Mouse (Mus musculus) stomach, postnatal 0 days (tissue): Measurements from ENCODE around the gene Dcun1d3. TPM values are rescaled to one million over a fixed set of nuclear protein-coding genes. Genes with fewer than 3 reads are reported as not detected.

Experiments used
- ATAC-seq: fragments of 200-750 bp; cut with Nextera tagmentation; 2 replicates; pipeline ENCODE4 v1.8.0; 2017; ENCODE audit not compliant: low FRiP score, low TSS enrichment
- DNase-seq: peaks from one replicate; pipeline ENCODE4 v3.0.0-alpha.2; 2016; ENCODE audit warnings: low spot score
- H3K27ac ChIP-seq: fragments of 300-500 bp; sonication (generic); replicated peaks from 2 replicates; pipeline ENCODE4 v1.5.1; 2014; ENCODE audit warnings: mild to moderate bottlenecking, control low read depth
- H3K27me3 ChIP-seq: fragments of 300-500 bp; sonication (generic); 2 replicates; pipeline ENCODE4 v1.6.1; 2014; ENCODE audit warnings: low read length; ENCODE audit not compliant: control insufficient read depth, insufficient read depth
- H3K36me3 ChIP-seq: fragments of 300-500 bp; sonication (generic); 2 replicates; pipeline ENCODE4 v1.6.1; 2014; ENCODE audit warnings: low read length, mixed read lengths; ENCODE audit not compliant: control insufficient read depth, insufficient read depth
- H3K4me1 ChIP-seq: fragments of 300-500 bp; sonication (generic); replicated peaks from 2 replicates; pipeline ENCODE4 v1.6.1; 2014; ENCODE audit warnings: antibody characterized with exemption; ENCODE audit not compliant: control insufficient read depth, insufficient read depth
- H3K4me2 ChIP-seq: fragments of 300-500 bp; sonication (generic); replicated peaks from 2 replicates; pipeline ENCODE4 v1.6.1; 2014; ENCODE audit warnings: low read depth, mild to moderate bottlenecking, control low read depth, moderate library complexity
- H3K4me3 ChIP-seq: fragments of 300-500 bp; sonication (generic); 2 replicates; pipeline ENCODE4 v1.5.1; 2014; ENCODE audit warnings: low read depth, low read length, control low read depth
- H3K9ac ChIP-seq: fragments of 300-500 bp; sonication (generic); 2 replicates; pipeline ENCODE4 v1.6.1; 2014; ENCODE audit warnings: mild to moderate bottlenecking, low read length, control low read depth, mixed read lengths
- H3K9me3 ChIP-seq: fragments of 300-500 bp; sonication (generic); 2 replicates; pipeline ENCODE4 v1.6.1; 2016; ENCODE audit warnings: low read length; ENCODE audit not compliant: control insufficient read depth
- CTCF ChIP-seq: IDR thresholded peaks from 2 replicates; pipeline ENCODE4 v1.5.1; 2016; ENCODE audit warnings: antibody characterized with exemption, low read depth, mild to moderate bottlenecking, moderate library complexity
- EP300 ChIP-seq: optimal IDR thresholded peaks from 2 replicates; pipeline ENCODE3; 2016; ENCODE audit warnings: antibody characterized with exemption
- WGBS: fragments of 180-500 bp; shearing (Covaris S2); extraction: QIAGEN DNeasy Blood & Tissue Kit; methylation state at CpG from one replicate; pipeline ENCODE4 v1.1.7; 2014; 5-methylcytosine and 5-hydroxymethylcytosine counted together
- polyA plus RNA-seq: library from polyadenylated mRNA; unstranded; fragments of >200 nt; fragmentation: Nextera tagmentation; extraction: Ambion mirVana; gene quantifications from 2 replicates; pipeline ENCODE4 v1.2.1, GENCODE M21; 2015

Gene Dcun1d3
- polyA plus RNA-seq, 1 experiment from 2014 or later = 11.5 TPM

DNA sequence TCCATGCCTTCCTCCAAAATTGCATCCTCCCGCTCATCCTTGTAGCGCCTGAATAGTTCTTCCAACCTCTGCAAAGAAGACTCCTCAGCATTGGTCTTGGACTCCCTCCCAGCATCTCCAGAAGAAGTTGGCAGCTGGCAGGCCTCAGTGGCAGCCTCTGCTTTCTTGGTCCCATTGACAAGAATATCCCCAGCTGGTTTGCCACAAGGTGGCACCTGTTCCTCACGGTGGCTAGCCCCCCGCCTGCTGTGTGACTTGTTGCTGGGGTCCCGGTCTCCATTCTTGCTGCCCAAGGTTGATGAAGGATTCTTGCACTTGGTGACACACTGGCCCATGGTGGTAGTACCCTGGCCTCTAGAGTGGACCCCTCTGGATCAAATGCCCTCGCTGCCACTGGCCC, 36.6 kb downstream of the Dcun1d3 start:
- 81% methylated on average over 6 of the region's 6 CpGs for WGBS
- Histone ChIP-seq H3K4me2 (no peak overlapping the region), H3K36me3 (peaks cover 6% of the 10 kb centered on the region), H3K27ac (no peak overlapping the region), H3K4me3 (no peak overlapping the region), H3K9me3 (no peaks in the 10 kb centered on the region), H3K4me1 (no peaks in the 10 kb centered on the region), H3K9ac (no peak overlapping the region), H3K27me3 (no peaks in the 10 kb centered on the region)
- TF ChIP-seq EP300 = no peak
- peak; percentile 46 for TF ChIP-seq CTCF
- ATAC-seq (no peak), DNase-seq (no peak)

DNA sequence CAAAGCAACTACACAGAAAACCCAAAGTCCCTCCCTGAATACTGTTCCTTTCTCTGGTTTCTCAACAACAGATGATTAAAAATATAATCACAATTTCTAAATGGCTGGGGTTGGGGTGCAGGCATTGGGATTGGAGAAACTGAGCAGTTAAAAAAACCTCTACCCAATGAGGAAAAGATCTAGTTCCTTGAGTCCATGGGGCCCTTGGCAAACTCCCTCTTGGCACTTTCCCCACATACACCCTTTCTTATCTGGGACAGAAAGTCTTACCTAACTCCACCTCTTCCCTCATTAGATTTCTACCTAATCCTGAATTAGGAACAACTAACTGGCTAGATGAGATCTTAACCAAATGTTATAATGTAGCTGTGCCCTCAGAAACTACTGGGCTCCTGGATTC, 41.1 kb downstream of the Dcun1d3 start:
- Histone ChIP-seq H3K4me3 (no peak overlapping the region), H3K36me3 (peaks cover 6% of the 10 kb centered on the region), H3K27me3 (no peaks in the 10 kb centered on the region), H3K4me2 (no peak overlapping the region), H3K9me3 (no peaks in the 10 kb centered on the region), H3K27ac (no peak overlapping the region), H3K9ac (no peak overlapping the region), H3K4me1 (no peaks in the 10 kb centered on the region)
- TF ChIP-seq CTCF (no peak), EP300 (no peak)
- ATAC-seq (no peak), DNase-seq (no peak)

DNA sequence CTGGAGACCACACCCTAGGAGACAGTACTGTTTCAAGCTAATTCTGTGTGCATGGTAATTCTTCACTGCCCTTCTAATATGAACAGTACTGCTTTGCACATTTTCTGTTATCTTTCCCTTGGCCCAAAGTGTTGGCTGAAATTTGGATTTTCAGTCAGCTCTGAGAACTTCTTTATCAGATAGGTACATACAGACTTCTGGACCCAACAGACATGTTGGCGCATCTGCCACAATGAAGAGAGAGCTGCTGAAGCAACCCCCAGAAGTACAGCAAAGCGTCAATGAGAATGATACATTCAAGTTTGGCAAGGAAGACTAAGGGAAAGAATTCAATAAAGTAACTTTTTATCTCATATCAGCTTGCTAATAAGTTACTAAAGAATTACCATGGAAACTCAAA, 41.7 kb downstream of the Dcun1d3 start:
- Histone ChIP-seq H3K9ac (no peak overlapping the region), H3K36me3 (peaks cover 6% of the 10 kb centered on the region)
- 97% methylated on average over 2 of the region's 2 CpGs for WGBS

DNA sequence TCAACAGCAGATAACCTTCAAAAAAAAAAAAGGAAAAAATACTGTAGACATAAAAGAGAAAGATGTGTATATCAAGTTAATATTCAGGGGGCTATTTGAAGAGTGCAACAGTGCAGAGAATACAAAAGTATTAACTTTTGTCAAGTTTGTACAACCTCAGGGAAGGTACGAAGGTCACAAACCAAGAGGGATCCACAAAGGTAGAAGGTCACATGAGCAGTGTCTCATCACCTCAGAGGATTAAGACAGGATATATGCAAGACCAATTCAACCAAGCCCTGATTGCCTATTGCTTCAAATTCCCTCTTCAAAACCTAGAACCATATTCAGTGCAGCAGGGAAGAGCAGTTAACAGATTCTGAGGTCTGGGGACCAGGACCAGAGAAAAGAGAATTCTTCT, 42.9 kb downstream of the Dcun1d3 start:
- Histone ChIP-seq H3K27me3 (no peaks in the 10 kb centered on the region), H3K36me3 (peaks cover 4% of the 10 kb centered on the region), H3K4me1 (no peaks in the 10 kb centered on the region), H3K9ac (no peak overlapping the region), H3K4me3 (no peak overlapping the region), H3K9me3 (no peaks in the 10 kb centered on the region), H3K27ac (no peak overlapping the region), H3K4me2 (no peak overlapping the region)
- WGBS = 93% methylated on average over 1 of the region's 1 CpGs
- DNase-seq = no peak
- no peak for ATAC-seq
- TF ChIP-seq EP300 = no peak

More for the DNA sequence above, 41.7 kb downstream of the Dcun1d3 start:
- no peak for ATAC-seq
- Histone ChIP-seq H3K4me2 (no peak overlapping the region), H3K27me3 (no peaks in the 10 kb centered on the region), H3K4me3 (no peak overlapping the region), H3K27ac (no peak overlapping the region), H3K9me3 (no peaks in the 10 kb centered on the region), H3K4me1 (no peaks in the 10 kb centered on the region)
- TF ChIP-seq CTCF (no peak), EP300 (no peak)
- no peak for DNase-seq

DNA sequence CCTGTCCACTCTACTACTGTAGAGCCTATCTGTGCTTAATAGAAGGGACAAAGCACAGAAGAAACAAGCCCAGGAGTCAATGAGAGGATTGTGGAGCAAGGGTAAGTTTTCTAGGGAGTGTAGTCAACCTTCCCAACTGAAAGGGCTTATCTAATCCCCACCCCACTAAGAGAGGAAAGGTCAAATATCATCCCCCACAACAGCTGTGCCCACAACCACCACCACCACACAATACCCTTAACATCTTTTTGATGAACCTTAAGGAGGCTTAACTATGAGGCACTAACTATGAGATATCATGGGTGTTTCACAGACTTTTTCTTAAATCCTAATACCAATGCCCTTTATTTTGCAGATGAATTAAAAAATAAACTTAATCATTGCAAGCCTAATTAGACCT, 43.6 kb downstream of the Dcun1d3 start:
- Histone ChIP-seq H3K27ac (no peak overlapping the region), H3K4me1 (no peaks in the 10 kb centered on the region), H3K36me3 (peaks cover 2% of the 10 kb centered on the region), H3K27me3 (no peaks in the 10 kb centered on the region), H3K9me3 (no peaks in the 10 kb centered on the region), H3K4me3 (no peak overlapping the region), H3K9ac (no peak overlapping the region), H3K4me2 (no peak overlapping the region)
- DNase-seq (no peak), ATAC-seq (no peak)
- no peak for TF ChIP-seq EP300

DNA sequence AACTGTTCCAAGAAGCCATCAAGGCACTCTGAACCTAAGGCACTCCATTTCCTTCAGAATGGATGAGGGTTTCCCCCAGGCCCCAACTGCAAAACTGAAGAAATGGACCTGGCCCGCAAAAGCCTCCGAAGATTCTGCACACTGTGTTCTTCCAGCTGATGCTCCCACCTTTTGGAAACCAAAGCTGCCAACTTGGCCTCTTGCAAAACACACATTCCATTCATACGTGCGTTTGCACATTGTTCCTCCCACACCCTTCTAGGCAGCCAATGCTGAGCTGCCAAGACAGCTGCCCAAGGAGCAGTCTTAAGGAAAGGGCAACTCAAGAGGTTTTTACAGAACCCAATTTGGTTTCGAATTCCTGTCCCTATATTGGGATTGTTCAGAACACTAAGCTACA, 45.4 kb downstream of the Dcun1d3 start:
- H3K36me3 ChIP-seq = no peaks in the 10 kb centered on the region
- ATAC-seq (peak; percentile 53; the same call in 1 of the 2 replicates), DNase-seq (peak; percentile 51)
- H3K27ac ChIP-seq = peak overlapping the region; percentile 14; the same call in 1 of the 2 replicates
- H3K27me3 ChIP-seq = no peaks in the 10 kb centered on the region
- H3K4me2 ChIP-seq = no peak overlapping the region
- WGBS = 47% methylated on average over 5 of the region's 5 CpGs
- TF ChIP-seq EP300 (no peak), CTCF (no peak)
- no peak overlapping the region for H3K9ac ChIP-seq
- H3K4me1 ChIP-seq = no peaks in the 10 kb centered on the region
- no peaks in the 10 kb centered on the region for H3K9me3 ChIP-seq
- no peak overlapping the region for H3K4me3 ChIP-seq
